Mouse (Mus musculus) ovary, postnatal 10 days (tissue): Measurements from ENCODE around the gene Tmem216.
"Not testable (repeated sequence)": the region's sequence is repeated elsewhere in the genome, so short reads cannot be mapped to it uniquely, and the experiment has no call there.

Source experiments
- DNase-seq: peaks from one replicate; pipeline ENCODE4 v3.0.0; 2022; ENCODE audit warnings: low spot score

Gene Tmem216

GRCm38 (mm10) chr19:10565217-10565616 is 9.2 kb upstream of the Tmem216 start:
- no peak for DNase-seq

GRCm38 (mm10) chr19:10564278-10564677 is 8.2 kb upstream of the Tmem216 start:
- no peak for DNase-seq

- DNase-seq, result no peak
These were observed 6.3 kb upstream of the Tmem216 start for GRCm38 (mm10) chr19:10562351-10562750.

- no peak for DNase-seq
These were observed 5.7 kb upstream of the Tmem216 start for GRCm38 (mm10) chr19:10561558-10562314.

GRCm38 (mm10) chr19:10560108-10560507 is 4.1 kb upstream of the Tmem216 start:
- DNase-seq, result no peak

- DNase-seq, result not testable (repeated sequence)
These were observed 1.9 kb upstream of the Tmem216 start for GRCm38 (mm10) chr19:10557837-10558375.

- DNase-seq, result no peak
These were observed 1.4 kb upstream of the Tmem216 start for GRCm38 (mm10) chr19:10557430-10557829.

- no peak for DNase-seq
These were observed 963 bp upstream of the Tmem216 start for GRCm38 (mm10) chr19:10557001-10557400.

- no peak for DNase-seq
These were observed 16.6 kb downstream of the Tmem216 start for GRCm38 (mm10) chr19:10539454-10539853.

GRCm38 (mm10) chr19:10530082-10530481 is 26.0 kb downstream of the Tmem216 start:
- no peak for DNase-seq

GRCm38 (mm10) chr19:10525910-10526309 is 30.1 kb downstream of the Tmem216 start, which contains the start of gene Sdhaf2:
TSS of gene Sdhaf2 (minus strand) at chr19:10526142.
- no peak for DNase-seq

- DNase-seq, result peak; percentile 76
These were observed 30.7 kb downstream of the Tmem216 start, which contains the start of gene Cpsf7 for GRCm38 (mm10) chr19:10525106-10525901. TSS of gene Cpsf7 (plus strand) at chr19:10525266.

- DNase-seq, result no peak
These were observed 31.3 kb downstream of the Tmem216 start for GRCm38 (mm10) chr19:10524784-10525105.

GRCm38 (mm10) chr19:10523483-10524080 is 32.5 kb downstream of the Tmem216 start:
- DNase-seq, result no peak

GRCm38 (mm10) chr19:10521926-10522325 is 34.1 kb downstream of the Tmem216 start:
- no peak for DNase-seq

GRCm38 (mm10) chr19:10520355-10520754 is 35.7 kb downstream of the Tmem216 start:
- DNase-seq, result no peak

- no peak for DNase-seq
These were observed 45.2 kb downstream of the Tmem216 start for GRCm38 (mm10) chr19:10510759-10511330.

- no peak for DNase-seq
These were observed 53.5 kb downstream of the Tmem216 start for GRCm38 (mm10) chr19:10502571-10502970.

- no peak for DNase-seq
These were observed 55.5 kb downstream of the Tmem216 start for GRCm38 (mm10) chr19:10500581-10500980.

GRCm38 (mm10) chr19:10497512-10498160 is 58.4 kb downstream of the Tmem216 start:
- no peak for DNase-seq

- no peak for DNase-seq
These were observed 59.1 kb downstream of the Tmem216 start for GRCm38 (mm10) chr19:10496976-10497375.

GRCm38 (mm10) chr19:10495670-10496069 is 60.4 kb downstream of the Tmem216 start:
- no peak for DNase-seq
